Comparison of ENCODE assay signal across 9 mouse cellular contexts in the genomic region with DNA sequence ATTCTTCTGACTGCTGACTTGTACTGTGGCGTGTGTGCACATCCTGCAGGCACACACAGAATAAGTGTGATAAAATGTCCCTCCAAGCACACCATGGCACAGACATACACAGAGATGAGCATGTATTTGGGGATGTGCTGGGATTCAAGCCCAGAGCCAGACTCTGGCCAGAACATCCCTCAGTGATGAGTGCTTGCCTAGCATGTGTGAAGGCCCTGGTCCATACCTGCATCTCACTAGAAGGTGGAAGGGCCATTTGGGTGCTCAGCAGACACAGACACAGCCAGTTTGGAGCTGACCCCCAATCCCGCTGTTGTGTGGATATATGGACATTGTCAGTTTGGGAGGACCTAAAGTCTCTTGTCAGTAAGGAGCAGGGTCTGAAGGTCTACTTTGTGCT. TPM values are rescaled to one million over a fixed set of nuclear protein-coding genes. Genes with fewer than 3 reads are reported as not detected.
DNase-seq lines count a peak whose midpoint lies in the region; ATAC-seq lines count a peak whose summit lies in the region.
"Had no signal": no experiment of that assay in that cellular context is flagged by ENCODE, and none has a peak within 500 bp of the region (broad histone marks: within the 10 kb centered on the region; RNA-seq: fewer than 3 reads in every experiment).

No protein-coding gene starts in this region.

- no peak overlapping the region for H3K27ac ChIP-seq in embryonic facial prominence, embryonic 10.5 days (replicated peaks)
- no peak overlapping the region for H3K27ac ChIP-seq in forebrain, embryonic 16.5 days (ENCODE audit: low read length)

- no peaks in the 10 kb centered on the region for H3K9me3 ChIP-seq in embryonic facial prominence, embryonic 10.5 days
- no peaks in the 10 kb centered on the region for H3K9me3 ChIP-seq in forebrain, embryonic 16.5 days (ENCODE audit: control insufficient read depth, low read length)

- 92% methylated on average over 2 of the region's 2 CpGs for WGBS in embryonic facial prominence, embryonic 10.5 days
- 93% methylated on average over 2 of the region's 2 CpGs for WGBS in forebrain, embryonic 16.5 days

- H3K36me3 ChIP-seq in embryonic facial prominence, embryonic 10.5 days (replicated peaks), result no peaks in the 10 kb centered on the region
- H3K36me3 ChIP-seq in forebrain, embryonic 16.5 days (ENCODE audit: control insufficient read depth, insufficient read depth), result no peaks in the 10 kb centered on the region

- peak; percentile 3 for DNase-seq in gastrocnemius, postnatal 25 days
- no peak for DNase-seq in gastrocnemius, postnatal 10 days
- peak; percentile 2 to 6 for DNase-seq in left cerebral cortex, adult 8-10 months (ENCODE audit: low spot score in 2 of 2)
- DNase-seq in left cerebral cortex, postnatal 4 days, result no peak
- DNase-seq in embryonic facial prominence, embryonic 10.5 days (ENCODE audit: low spot score), result peak; percentile 5
- no peak for DNase-seq in thymus, postnatal 14 days
- DNase-seq: right cerebral cortex, postnatal 14 days had no signal

- H3K4me3 ChIP-seq in embryonic facial prominence, embryonic 10.5 days, result 0 out of 2 replicates have a peak overlapping the region, but pooled peaks have one; percentile 11
- no peak overlapping the region for H3K4me3 ChIP-seq in forebrain, embryonic 16.5 days (replicated peaks; ENCODE audit: low read length)

- no peak overlapping the region for H3K4me2 ChIP-seq in forebrain, embryonic 16.5 days (ENCODE audit: low read length)

- H3K4me1 ChIP-seq in embryonic facial prominence, embryonic 10.5 days, result peaks cover 27% of the 10 kb centered on the region
- H3K4me1 ChIP-seq in forebrain, embryonic 16.5 days (replicated peaks; ENCODE audit: control insufficient read depth, insufficient read depth, low read length), result peaks cover 25% of the 10 kb centered on the region

- 0 out of 2 replicates have a peak overlapping the region, but pooled peaks have one; percentile 2 for H3K9ac ChIP-seq in forebrain, embryonic 16.5 days (replicated peaks; ENCODE audit: low read depth, low read length)

- intact Hi-C loops in left cerebral cortex, postnatal 4 days (cut with DNase I), result no loop called here

- peaks cover 10% of the 10 kb centered on the region; the same call in 1 of the 2 replicates for H3K27me3 ChIP-seq in embryonic facial prominence, embryonic 10.5 days (replicated peaks; ENCODE audit: low read depth, poor library complexity, severe bottlenecking)
- H3K27me3 ChIP-seq in forebrain, embryonic 16.5 days (replicated peaks; ENCODE audit: control insufficient read depth, insufficient read depth, low read length), result no peaks in the 10 kb centered on the region

- no peak for ATAC-seq in forebrain, embryonic 16.5 days
- no peak for ATAC-seq in megakaryocyte progenitor cell, adult 5-6 weeks (replicated peaks; ENCODE audit: poor library complexity)

RNA-seq across cellular contexts. Expression of a gene that starts 7.3 kb away (rescaled TPM):
- total RNA-seq in gastrocnemius, postnatal 25 days (2021), result 1 to 10 TPM in 1 of 2 experiments, under 1 TPM in 1; 0.87 to 1.3 TPM
- total RNA-seq in gastrocnemius, postnatal 10 days (2021), result 1 to 10 TPM; 1.7 to 2.2 TPM
- total RNA-seq in left cerebral cortex, adult 8-10 months (2022), result 1 to 10 TPM; 2.7 to 5.4 (median 3.3) TPM
- total RNA-seq in left cerebral cortex, postnatal 4 days (2021), result 1 to 10 TPM; 5.4 to 5.5 TPM
- 3.9 and 5.3 TPM in 2 replicates for polyA plus RNA-seq in embryonic facial prominence, embryonic 10.5 days (2016; fragmentation: Nextera tagmentation; extraction: Ambion mirVana)
- polyA plus RNA-seq in forebrain, embryonic 16.5 days (2015; fragmentation: Nextera tagmentation; extraction: Ambion mirVana), result 6.6 and 6.9 TPM in 2 replicates
- total RNA-seq in megakaryocyte progenitor cell, adult 5-6 weeks (2015), result 4.4 and 8.6 TPM in 2 replicates
- 4.6 and 4.9 TPM in 2 replicates for total RNA-seq in megakaryocyte progenitor cell, adult 5-6 weeks (2017)

RNA-seq across cellular contexts. Expression of a gene that starts 13.2 kb away (rescaled TPM):
- total RNA-seq in gastrocnemius, postnatal 25 days (2021), result 1 to 10 TPM; 5.9 to 9.5 TPM
- 10 to 100 TPM; 13.0 to 18.4 TPM for total RNA-seq in gastrocnemius, postnatal 10 days (2021)
- 10 to 100 TPM; 39.7 to 47.9 (median 43.1) TPM for total RNA-seq in left cerebral cortex, adult 8-10 months (2022)
- 10 to 100 TPM; 37.9 to 44.6 TPM for total RNA-seq in left cerebral cortex, postnatal 4 days (2021)
- polyA plus RNA-seq in embryonic facial prominence, embryonic 10.5 days (2016; fragmentation: Nextera tagmentation; extraction: Ambion mirVana), result 5.3 and 7.3 TPM in 2 replicates
- polyA plus RNA-seq in forebrain, embryonic 16.5 days (2015; fragmentation: Nextera tagmentation; extraction: Ambion mirVana), result 13.8 and 16.5 TPM in 2 replicates
- 5.8 and 6.8 TPM in 2 replicates for total RNA-seq in megakaryocyte progenitor cell, adult 5-6 weeks (2015)
- 7.0 and 8.9 TPM in 2 replicates for total RNA-seq in megakaryocyte progenitor cell, adult 5-6 weeks (2017)

RNA-seq across cellular contexts. Expression of a gene that starts 14.0 kb away (rescaled TPM):
- 1 to 10 TPM; 3.8 to 5.2 TPM for total RNA-seq in gastrocnemius, postnatal 25 days (2021)
- 1 to 10 TPM; 7.3 to 9.7 TPM for total RNA-seq in gastrocnemius, postnatal 10 days (2021)
- 10 to 100 TPM; 21.8 to 27.9 (median 25.2) TPM for total RNA-seq in left cerebral cortex, adult 8-10 months (2022)
- total RNA-seq in left cerebral cortex, postnatal 4 days (2021), result 10 to 100 TPM; 37.4 to 38.1 TPM
- 55.1 and 59.2 TPM in 2 replicates for polyA plus RNA-seq in embryonic facial prominence, embryonic 10.5 days (2016; fragmentation: Nextera tagmentation; extraction: Ambion mirVana)
- 51.4 and 55.1 TPM in 2 replicates for polyA plus RNA-seq in forebrain, embryonic 16.5 days (2015; fragmentation: Nextera tagmentation; extraction: Ambion mirVana)
- total RNA-seq in megakaryocyte progenitor cell, adult 5-6 weeks (2015), result 8.3 and 9.5 TPM in 2 replicates
- 4.1 and 5.3 TPM in 2 replicates for total RNA-seq in megakaryocyte progenitor cell, adult 5-6 weeks (2017)

RNA-seq across cellular contexts. Expression of a gene that starts 35.5 kb away (rescaled TPM):
- total RNA-seq in gastrocnemius, postnatal 25 days (2021), result 1 to 10 TPM; 1.8 to 2.5 TPM
- total RNA-seq in gastrocnemius, postnatal 10 days (2021), result 1 to 10 TPM; 1.6 to 1.8 TPM
- 1 to 10 TPM; 3.3 to 5.4 (median 3.9) TPM for total RNA-seq in left cerebral cortex, adult 8-10 months (2022)
- total RNA-seq in left cerebral cortex, postnatal 4 days (2021), result 1 to 10 TPM; 2.5 to 2.7 TPM
- 1.5 and 2.1 TPM in 2 replicates for polyA plus RNA-seq in embryonic facial prominence, embryonic 10.5 days (2016; fragmentation: Nextera tagmentation; extraction: Ambion mirVana)
- 2.7 and 3.4 TPM in 2 replicates for polyA plus RNA-seq in forebrain, embryonic 16.5 days (2015; fragmentation: Nextera tagmentation; extraction: Ambion mirVana)
- total RNA-seq in megakaryocyte progenitor cell, adult 5-6 weeks (2015), result 1.2 and 3.1 TPM in 2 replicates
- total RNA-seq in megakaryocyte progenitor cell, adult 5-6 weeks (2017), result 1.2 and 2.2 TPM in 2 replicates

RNA-seq across cellular contexts. Expression of a gene that starts 40.7 kb away (rescaled TPM):
- 1 to 10 TPM; 3.9 to 6.8 TPM for total RNA-seq in gastrocnemius, postnatal 25 days (2021)
- total RNA-seq in gastrocnemius, postnatal 10 days (2021), result 1 to 10 TPM; 2.2 to 3.1 TPM
- 10 to 100 TPM; 10.3 to 17.2 (median 14.0) TPM for total RNA-seq in left cerebral cortex, adult 8-10 months (2022)
- total RNA-seq in left cerebral cortex, postnatal 4 days (2021), result 1 to 10 TPM; 2.2 to 3.2 TPM
- 7.1 and 8.2 TPM in 2 replicates for polyA plus RNA-seq in embryonic facial prominence, embryonic 10.5 days (2016; fragmentation: Nextera tagmentation; extraction: Ambion mirVana)
- 3.5 and 3.7 TPM in 2 replicates for polyA plus RNA-seq in forebrain, embryonic 16.5 days (2015; fragmentation: Nextera tagmentation; extraction: Ambion mirVana)
- total RNA-seq in megakaryocyte progenitor cell, adult 5-6 weeks (2015), result 15.4 and 18.4 TPM in 2 replicates
- 3.5 and 13.3 TPM in 2 replicates for total RNA-seq in megakaryocyte progenitor cell, adult 5-6 weeks (2017)

Comparison
In these comparisons a context has a peak if more than half of its experiments do, and no peak if none do; other contexts are left out.
1. DNase-seq: peak in gastrocnemius, postnatal 25 days (single experiment), left cerebral cortex, adult 8-10 months (2 of 2) and embryonic facial prominence, embryonic 10.5 days (single experiment); none in gastrocnemius, postnatal 10 days (single experiment), left cerebral cortex, postnatal 4 days (single experiment) and thymus, postnatal 14 days (single experiment).